Mouse (Mus musculus) liver, embryonic 14.5 days (tissue): ENCODE measurements around the gene Ctla4. TPM values are rescaled to one million over a fixed set of nuclear protein-coding genes. Genes with fewer than 3 reads are reported as not detected.

ENCODE experiments used
- ATAC-seq: fragments of 200-750 bp; cut with Nextera tagmentation; 2 replicates; pipeline ENCODE4 v1.8.0; 2017; ENCODE audit warnings: moderate number of reproducible peaks, mild to moderate bottlenecking, moderate library complexity; ENCODE audit not compliant: insufficient read depth
- DNase-seq, 3 experiments: peaks; one replicate each; pipeline ENCODE4 v3.0.0-alpha.2; 2012 to 2013; ENCODE audit warnings: low read depth in 3 of 3, low spot score in 3 of 3
- H3K27ac ChIP-seq: fragments of 300-500 bp; sonication (generic); 2 replicates; pipeline ENCODE4 v1.5.1; 2014; ENCODE audit warnings: moderate library complexity, mild to moderate bottlenecking, control low read depth, inconsistent platforms
- H3K27me3 ChIP-seq: fragments of 300-500 bp; sonication (generic); 2 replicates; pipeline ENCODE4 v1.6.1; 2014; ENCODE audit warnings: mild to moderate bottlenecking, low read length, moderate library complexity; ENCODE audit not compliant: control insufficient read depth, insufficient read depth
- H3K36me3 ChIP-seq: fragments of 300-500 bp; sonication (generic); replicated peaks from 2 replicates; pipeline ENCODE4 v1.6.1; 2014; ENCODE audit warnings: low read depth; ENCODE audit not compliant: control insufficient read depth, insufficient read depth
- H3K4me1 ChIP-seq, 2 experiments: fragments of 200-500 bp in 1 of 2; fragments of 300-500 bp in 1 of 2; sonication (generic) in 1 of 2; replicated peaks; 2 replicates each; pipeline ENCODE4 v1.6.1; 2012 to 2014; ENCODE audit warnings: antibody characterized with exemption in 1 of 2, inconsistent platforms in 1 of 2, low read length in 1 of 2; ENCODE audit not compliant: control insufficient read depth in 2 of 2, insufficient read depth in 2 of 2
- H3K4me2 ChIP-seq: fragments of 300-500 bp; sonication (generic); 2 replicates; pipeline ENCODE4 v1.6.1; 2014; ENCODE audit warnings: low read depth, mild to moderate bottlenecking, control low read depth, moderate library complexity
- H3K4me3 ChIP-seq, 2 experiments: fragments of 200-500 bp in 1 of 2; fragments of 300-500 bp in 1 of 2; sonication (generic) in 1 of 2; 2 replicates each; pipeline ENCODE4 v1.5.1; 2012 to 2014; ENCODE audit warnings: low read depth in 2 of 2, low read length in 2 of 2, mild to moderate bottlenecking in 2 of 2, control low read depth in 1 of 2, inconsistent platforms in 1 of 2, moderate library complexity in 1 of 2; ENCODE audit not compliant: insufficient read depth in 1 of 2
- H3K9ac ChIP-seq: fragments of 300-500 bp; sonication (generic); replicated peaks from 2 replicates; pipeline ENCODE4 v1.6.1; 2014; ENCODE audit warnings: mild to moderate bottlenecking, control low read depth, moderate library complexity
- H3K9me3 ChIP-seq: fragments of 300-500 bp; sonication (generic); 2 replicates; pipeline ENCODE4 v1.6.1; 2016; ENCODE audit warnings: low read length, mixed read lengths; ENCODE audit not compliant: control insufficient read depth
- CTCF ChIP-seq: IDR thresholded peaks from 2 replicates; pipeline ENCODE4 v1.5.1; 2016; ENCODE audit warnings: antibody characterized with exemption, low read depth, control low read depth
- EP300 ChIP-seq: IDR thresholded peaks from 2 replicates; pipeline ENCODE4 v1.6.1; 2016; ENCODE audit warnings: antibody characterized with exemption, low read depth
- WGBS: fragments of 180-500 bp; shearing (Covaris S2); extraction: QIAGEN DNeasy Blood & Tissue Kit; methylation state at CpG from one replicate; pipeline ENCODE4 v1.1.7; 2014; ENCODE audit not compliant: insufficient replicate concordance; 5-methylcytosine and 5-hydroxymethylcytosine counted together
- polyA plus RNA-seq, 2 experiments: library from polyadenylated mRNA; depleted of rRNA in 1 of 2; stranded (reverse) in 1 of 2; unstranded in 1 of 2; fragments of >200 nt; fragmentation: Nextera tagmentation in 1 of 2; extraction: Ambion mirVana in 1 of 2; gene quantifications; 2 replicates each; pipeline versions ENCODE4 v1.2.1 to v1.2.3; 2012 to 2014

Gene Ctla4
- polyA plus RNA-seq, 2 experiments, result not detected

DNA sequence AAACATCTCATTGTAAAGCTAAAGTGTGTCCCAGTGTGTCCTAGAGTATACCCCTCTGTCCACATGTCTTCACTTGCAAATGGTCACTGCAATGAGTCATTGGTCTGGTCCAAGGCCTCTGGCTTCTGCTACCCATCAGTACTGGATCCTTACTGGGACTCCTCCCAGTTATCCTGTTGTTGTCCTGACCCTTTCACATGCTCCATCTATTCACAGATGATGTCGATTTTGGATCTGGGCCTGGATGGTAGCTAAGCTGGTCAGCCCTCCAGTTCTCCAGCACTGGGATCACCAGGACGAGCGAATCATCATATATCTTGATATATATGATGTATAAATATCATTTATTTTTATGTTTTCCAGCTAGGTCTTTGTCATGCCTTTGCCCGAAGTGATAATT is 37.0 kb upstream of the Ctla4 start:
- no peak overlapping the region for H3K9ac ChIP-seq
- H3K4me1 ChIP-seq, result peaks cover 0 to 13% of the 10 kb centered on the region in 2 experiments; a peak in 2 of 4 replicates
- H3K27me3 ChIP-seq, result no peaks in the 10 kb centered on the region
- H3K4me2 ChIP-seq, result no peak overlapping the region
- no peaks in the 10 kb centered on the region for H3K36me3 ChIP-seq
- no peaks in the 10 kb centered on the region for H3K9me3 ChIP-seq
- ATAC-seq, result no peak
- H3K4me3 ChIP-seq, result no peak overlapping the region
- WGBS, result 54% methylated on average over 4 of the region's 4 CpGs
- DNase-seq, result no peak
- no peak for TF ChIP-seq EP300
- TF ChIP-seq CTCF, result no peak
- H3K27ac ChIP-seq, result no peak overlapping the region

DNA sequence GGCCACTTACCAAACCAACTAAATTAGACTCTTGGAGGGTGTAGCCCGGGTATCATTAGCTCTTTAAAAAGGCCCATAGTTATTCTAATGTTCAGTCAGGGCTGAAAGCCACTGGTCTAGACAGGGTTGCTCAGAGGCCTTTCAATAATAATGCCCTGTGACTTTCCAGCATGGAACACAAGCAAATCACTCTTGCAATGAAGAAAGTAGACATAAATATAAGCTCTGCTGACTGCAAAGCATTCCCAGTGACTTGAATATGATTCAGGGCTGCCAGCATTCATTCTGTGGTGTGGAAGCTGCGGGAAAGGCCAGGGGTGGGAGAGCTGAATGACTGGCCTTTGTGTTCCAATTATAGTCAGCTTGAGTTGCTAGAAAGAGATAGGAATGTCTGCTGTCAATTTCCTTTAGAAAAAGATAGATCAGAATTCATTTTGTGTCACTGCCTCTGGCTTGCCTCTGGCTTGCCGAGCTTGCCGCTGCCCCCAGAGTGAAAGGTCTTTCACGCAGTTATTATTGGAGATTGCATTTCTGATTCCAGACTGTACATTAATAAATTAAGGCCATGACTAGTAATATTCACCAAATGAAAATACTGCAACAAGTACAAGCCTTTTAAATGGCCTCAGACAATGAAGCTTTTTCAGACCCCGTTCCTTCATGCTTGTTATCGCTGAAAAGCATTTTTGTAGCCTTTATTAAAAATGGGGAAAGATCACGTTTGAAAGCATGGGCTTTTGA is 35.6 kb upstream of the Ctla4 start:
- DNase-seq, result no peak
- ATAC-seq, result no peak

GRCm38 (mm10) chr1:60852075-60852769 is 34.6 kb upstream of the Ctla4 start:
- no peak for DNase-seq
- Histone ChIP-seq H3K4me1 (peaks cover 0 to 13% of the 10 kb centered on the region in 2 experiments; a peak in 2 of 4 replicates), H3K9ac (no peak overlapping the region), H3K4me3 (no peak overlapping the region), H3K27ac (no peak overlapping the region), H3K9me3 (no peaks in the 10 kb centered on the region), H3K27me3 (no peaks in the 10 kb centered on the region), H3K36me3 (no peaks in the 10 kb centered on the region), H3K4me2 (no peak overlapping the region)
- no peak for ATAC-seq
- no peak for TF ChIP-seq EP300
- 32% methylated on average over 10 of the region's 10 CpGs for WGBS

More for the DNA sequence above, 35.6 kb upstream of the Ctla4 start:
- Histone ChIP-seq H3K9ac (no peak overlapping the region), H3K27me3 (no peaks in the 10 kb centered on the region), H3K36me3 (no peaks in the 10 kb centered on the region), H3K4me2 (no peak overlapping the region), H3K27ac (no peak overlapping the region), H3K9me3 (no peaks in the 10 kb centered on the region), H3K4me3 (no peak overlapping the region), H3K4me1 (peaks cover 0 to 13% of the 10 kb centered on the region in 2 experiments; a peak in 2 of 4 replicates)
- TF ChIP-seq CTCF, result no peak
- 67% methylated on average over 8 of the region's 8 CpGs for WGBS

DNA sequence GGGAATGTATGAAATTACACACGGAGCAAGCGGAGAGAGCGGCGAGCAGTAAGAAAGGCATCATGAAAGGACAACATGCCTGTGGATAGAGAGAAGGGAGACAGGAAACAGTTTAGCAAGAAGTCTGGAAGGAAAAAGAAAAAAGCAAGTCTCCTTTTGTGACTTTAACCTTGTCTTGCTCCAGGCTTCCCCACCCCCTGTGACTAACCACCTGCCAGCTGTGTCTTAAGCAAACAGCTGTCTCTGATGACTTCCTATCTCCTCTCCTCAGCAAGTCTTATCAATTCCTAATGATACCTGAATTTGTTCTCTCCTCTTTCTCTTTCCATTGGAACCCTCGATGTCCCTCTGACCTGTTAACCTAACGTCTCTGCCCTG is 34.0 kb upstream of the Ctla4 start:
- WGBS, result 63% methylated on average over 6 of the region's 6 CpGs
- Histone ChIP-seq H3K4me3 (no peak overlapping the region), H3K9ac (no peak overlapping the region), H3K4me2 (no peak overlapping the region), H3K36me3 (no peaks in the 10 kb centered on the region), H3K27ac (no peak overlapping the region), H3K4me1 (peaks cover 0 to 15% of the 10 kb centered on the region in 2 experiments; a peak in 2 of 4 replicates), H3K27me3 (no peaks in the 10 kb centered on the region), H3K9me3 (no peaks in the 10 kb centered on the region)
- no peak for DNase-seq
- no peak for ATAC-seq
- TF ChIP-seq CTCF (no peak), EP300 (no peak)

- no peaks in the 10 kb centered on the region for H3K36me3 ChIP-seq
- H3K9ac ChIP-seq, result no peak overlapping the region
- TF ChIP-seq EP300 (no peak), CTCF (no peak)
- peaks cover 0 to 16% of the 10 kb centered on the region in 2 experiments; a peak in 2 of 4 replicates for H3K4me1 ChIP-seq
- 55% methylated on average over 7 of the region's 7 CpGs for WGBS
- DNase-seq (no peak), ATAC-seq (no peak)
- no peak overlapping the region for H3K4me2 ChIP-seq
- H3K9me3 ChIP-seq, result no peaks in the 10 kb centered on the region
- H3K4me3 ChIP-seq, result no peak overlapping the region
- H3K27ac ChIP-seq, result no peak overlapping the region
- H3K27me3 ChIP-seq, result no peaks in the 10 kb centered on the region
Measured at GRCm38 (mm10) chr1:60853330-60853956, 33.4 kb upstream of the Ctla4 start.
